Mouse (Mus musculus) hindbrain, embryonic 12.5 days (tissue): ENCODE measurements around the gene Zscan29. TPM values are rescaled to one million over a fixed set of nuclear protein-coding genes. Genes with fewer than 3 reads are reported as not detected.
"Not testable (repeated sequence)": the region's sequence is repeated elsewhere in the genome, so short reads cannot be mapped to it uniquely, and the experiment has no call there.

Source experiments
- ATAC-seq: fragments of 200-750 bp; cut with Nextera tagmentation; 2 replicates; pipeline ENCODE4 v1.8.0; 2017; ENCODE audit warnings: moderate TSS enrichment; ENCODE audit not compliant: low FRiP score
- H3K27ac ChIP-seq: fragments of 300-500 bp; sonication (generic); 2 replicates; pipeline ENCODE4 v1.5.1; 2016; ENCODE audit warnings: mild to moderate bottlenecking
- H3K27me3 ChIP-seq: fragments of 300-500 bp; sonication (generic); 2 replicates; pipeline ENCODE4 v1.6.1; 2016; ENCODE audit warnings: mild to moderate bottlenecking
- H3K36me3 ChIP-seq: fragments of 300-500 bp; sonication (generic); 2 replicates; pipeline ENCODE4 v1.6.1; 2016; ENCODE audit warnings: mild to moderate bottlenecking
- H3K4me1 ChIP-seq: fragments of 300-500 bp; sonication (generic); 2 replicates; pipeline ENCODE4 v1.6.1; 2016
- H3K4me2 ChIP-seq: fragments of 300-500 bp; sonication (generic); replicated peaks from 2 replicates; pipeline ENCODE4 v1.6.1; 2016; ENCODE audit warnings: mild to moderate bottlenecking
- H3K4me3 ChIP-seq: fragments of 300-500 bp; sonication (generic); 2 replicates; pipeline ENCODE4 v1.5.1; 2016; ENCODE audit warnings: mild to moderate bottlenecking
- H3K9ac ChIP-seq: fragments of 300-500 bp; sonication (generic); 2 replicates; pipeline ENCODE4 v1.6.1; 2016; ENCODE audit warnings: mild to moderate bottlenecking, moderate library complexity
- H3K9me3 ChIP-seq: fragments of 300-500 bp; sonication (generic); replicated peaks from 2 replicates; pipeline ENCODE4 v1.6.1; 2016; ENCODE audit warnings: mild to moderate bottlenecking
- WGBS: fragments of 180-500 bp; shearing (Covaris S2); methylation state at CpG from one replicate; pipeline ENCODE4 v1.1.7; 2016; 5-methylcytosine and 5-hydroxymethylcytosine counted together
- polyA plus RNA-seq: library from polyadenylated mRNA; unstranded; fragments of >200 nt; fragmentation: Nextera tagmentation; extraction: Ambion mirVana; gene quantifications from 2 replicates; pipeline ENCODE4 v1.2.1, GENCODE M21; 2016

The Zscan29 gene
- polyA plus RNA-seq, 1 experiment from 2014 or later = 11.5 TPM

- WGBS = 89% methylated on average over 1 of the region's 1 CpGs
- no peaks in the 10 kb centered on the region for H3K36me3 ChIP-seq
- H3K9me3 ChIP-seq = no peaks in the 10 kb centered on the region
- H3K4me3 ChIP-seq = no peak overlapping the region
- no peaks in the 10 kb centered on the region for H3K4me1 ChIP-seq
- H3K4me2 ChIP-seq = no peak overlapping the region
- no peak overlapping the region for H3K27ac ChIP-seq
- H3K27me3 ChIP-seq = no peaks in the 10 kb centered on the region
- ATAC-seq = no peak
- H3K9ac ChIP-seq = no peak overlapping the region
Observed at GRCm38 (mm10) chr2:121127536-121127935, 43.4 kb downstream of the Zscan29 start.

DNA sequence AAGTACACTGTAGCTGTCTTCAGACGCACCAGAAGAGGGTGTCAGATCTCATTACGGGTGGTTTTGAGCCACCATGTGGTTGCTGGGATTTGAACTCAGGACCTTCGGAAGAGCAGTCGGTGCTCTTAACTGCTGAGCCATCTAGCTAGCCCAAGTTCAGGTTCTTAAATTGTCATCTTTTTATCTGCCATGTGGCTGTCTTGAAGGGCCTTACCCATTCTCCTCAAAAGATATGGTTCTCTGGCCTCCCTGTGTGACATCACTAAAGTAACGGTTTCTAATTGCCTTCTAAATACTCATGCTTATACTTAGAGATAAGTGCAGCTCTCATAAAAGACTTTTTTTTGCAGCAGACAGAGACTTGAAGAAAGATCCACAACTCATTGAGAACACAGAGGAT is 44.6 kb downstream of the Zscan29 start:
- not testable (repeated sequence) for H3K4me2 ChIP-seq, H3K9ac ChIP-seq, ATAC-seq, H3K4me3 ChIP-seq, H3K27ac ChIP-seq, H3K36me3 ChIP-seq, H3K27me3 ChIP-seq, H3K4me1 ChIP-seq, H3K9me3 ChIP-seq
- 94% methylated on average over 5 of the region's 5 CpGs for WGBS

- Histone ChIP-seq H3K27ac (no peak overlapping the region), H3K4me3 (no peak overlapping the region), H3K27me3 (no peaks in the 10 kb centered on the region), H3K9me3 (no peaks in the 10 kb centered on the region), H3K4me2 (no peak overlapping the region), H3K36me3 (no peaks in the 10 kb centered on the region), H3K4me1 (no peaks in the 10 kb centered on the region), H3K9ac (no peak overlapping the region)
- 90% methylated on average over 3 of the region's 3 CpGs for WGBS
- ATAC-seq = no peak
Observed at GRCm38 (mm10) chr2:121119260-121119659, 51.7 kb downstream of the Zscan29 start.

- H3K4me2 ChIP-seq = no peak overlapping the region
- no peak overlapping the region for H3K9ac ChIP-seq
- no peak overlapping the region for H3K4me3 ChIP-seq
- H3K27ac ChIP-seq = no peak overlapping the region
- no peaks in the 10 kb centered on the region for H3K36me3 ChIP-seq
- 85% methylated on average over 2 of the region's 2 CpGs for WGBS
- no peaks in the 10 kb centered on the region for H3K9me3 ChIP-seq
- H3K27me3 ChIP-seq = no peaks in the 10 kb centered on the region
- no peaks in the 10 kb centered on the region for H3K4me1 ChIP-seq
- ATAC-seq = no peak
Observed at GRCm38 (mm10) chr2:121115418-121115817, 55.5 kb downstream of the Zscan29 start.

DNA sequence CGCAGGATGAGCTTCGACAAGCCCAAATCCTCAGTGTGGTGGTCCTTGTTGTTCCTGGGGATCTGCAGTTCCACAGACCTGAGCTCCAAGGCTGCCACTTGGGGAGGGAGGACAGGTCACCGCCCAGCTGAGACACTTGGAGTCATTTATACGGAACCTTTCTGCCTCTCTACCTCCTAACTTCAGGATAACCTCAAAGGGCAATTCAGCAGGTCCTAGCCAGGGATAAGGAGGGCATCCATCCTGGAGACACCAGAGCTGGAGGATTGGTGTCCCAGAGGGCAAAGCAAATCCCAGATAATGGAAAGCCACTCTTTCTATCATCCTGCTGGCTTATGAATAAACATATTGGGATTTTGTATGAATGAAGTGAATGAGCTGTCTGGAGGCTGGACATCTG is 61.2 kb downstream of the Zscan29 start, which contains the start of gene Tgm7:
Tgm7 (minus strand) TSS at position 101 of the 400 bp plus-strand sequence.
- WGBS = 94% methylated on average over 4 of the region's 4 CpGs
- H3K4me3 ChIP-seq = no peak within 1 kb of the TSS
- no peak for ATAC-seq
- H3K4me2 ChIP-seq = no peak within 1 kb of the TSS
- no peaks in the 10 kb centered on the region for H3K27me3 ChIP-seq
- H3K4me1 ChIP-seq = no peaks in the 10 kb centered on the region
- no peak within 1 kb of the TSS for H3K27ac ChIP-seq
- no peaks in the 10 kb centered on the region for H3K9me3 ChIP-seq
- H3K9ac ChIP-seq = no peak within 1 kb of the TSS
- H3K36me3 ChIP-seq = no peaks in the 10 kb centered on the region

Other genes with a start within 250 kb of the Zscan29 start
- 28.6 and 33.4 TPM in 2 replicates for gene Ubr1, start 200.4 kb downstream of the Zscan29 start, polyA plus RNA-seq
- 6.2 and 6.3 TPM in 2 replicates for gene Tmem62, start 194.1 kb downstream of the Zscan29 start, polyA plus RNA-seq
- gene Ccndbp1, start 162.7 kb downstream of the Zscan29 start, polyA plus RNA-seq = 59.1 and 61.0 TPM in 2 replicates
- gene Epb42, start 134.1 kb downstream of the Zscan29 start, polyA plus RNA-seq = 5.3 and 6.8 TPM in 2 replicates
- not detected in 2 replicates for gene Tgm5, start 85.3 kb downstream of the Zscan29 start, polyA plus RNA-seq
- gene Tgm7, start 61.3 kb downstream of the Zscan29 start, polyA plus RNA-seq = not detected in 2 replicates
- gene Adal, start 30.7 kb downstream of the Zscan29 start, polyA plus RNA-seq = 29.2 and 29.6 TPM in 2 replicates
- 22.3 and 24.7 TPM in 2 replicates for gene Lcmt2, start 30.5 kb downstream of the Zscan29 start, polyA plus RNA-seq
- gene Tubgcp4, start 471 bp downstream of the Zscan29 start, polyA plus RNA-seq = 70.0 and 74.5 TPM in 2 replicates
- gene Trp53bp1, start 100.3 kb upstream of the Zscan29 start, polyA plus RNA-seq = 207 and 211 TPM in 2 replicates
- gene Map1a, start 118.5 kb upstream of the Zscan29 start, polyA plus RNA-seq = 10.4 and 14.6 TPM in 2 replicates
- 15.4 and 15.6 TPM in 2 replicates for gene Ppip5k1, start 184.3 kb upstream of the Zscan29 start, polyA plus RNA-seq
- 15.4 and 19.5 TPM in 2 replicates for gene Ckmt1, start 186.6 kb upstream of the Zscan29 start, polyA plus RNA-seq
- not detected in 2 replicates for gene Strc, start 216.0 kb upstream of the Zscan29 start, polyA plus RNA-seq
- 547 and 563 TPM in 2 replicates for gene Pdia3, start 242.7 kb upstream of the Zscan29 start, polyA plus RNA-seq
- gene Catsper2, start 242.7 kb upstream of the Zscan29 start, polyA plus RNA-seq = 3.2 and 4.1 TPM in 2 replicates